Mouse (Mus musculus) C2C12 (cell line): ENCODE measurements around the gene Cep78. TPM values are rescaled to one million over a fixed set of nuclear protein-coding genes. Genes with fewer than 3 reads are reported as not detected.
A peak's percentile ranks its signal among the peaks of the same experiment; 100 is the strongest.

ENCODE experiments used
- H3K27me3 ChIP-seq: one replicate; pipeline ENCODE4 v1.6.1; 2011; ENCODE audit not compliant: control insufficient read depth, insufficient read depth, insufficient read length
- H3K36me3 ChIP-seq: one replicate; pipeline ENCODE4 v1.6.1; 2011; ENCODE audit not compliant: control insufficient read depth, insufficient read depth
- H3K4me3 ChIP-seq: one replicate; pipeline ENCODE4 v1.5.1; 2011; ENCODE audit warnings: mild to moderate bottlenecking, control low read depth; ENCODE audit not compliant: poor library complexity, insufficient read depth, severe bottlenecking
- H3K79me2 ChIP-seq: one replicate; pipeline ENCODE4 v1.6.1; 2011; ENCODE audit not compliant: control insufficient read depth, insufficient read depth
- H3K79me3 ChIP-seq: one replicate; pipeline ENCODE4 v1.6.1; 2011; ENCODE audit warnings: low read depth, control low read depth
- H3ac ChIP-seq: one replicate; pipeline ENCODE3; 2011; ENCODE audit warnings: low read depth; ENCODE audit not compliant: control insufficient read depth, insufficient read length
- CEBPB ChIP-seq: IDR thresholded peaks from one replicate; pipeline ENCODE4 v1.6.1; 2011; ENCODE audit warnings: low read depth, mild to moderate bottlenecking, control low read depth, moderate library complexity
- CTCF ChIP-seq: IDR thresholded peaks from one replicate; pipeline ENCODE4 v1.5.1; 2011; ENCODE audit not compliant: control insufficient read depth, insufficient read depth, insufficient read length
- FOSL1 ChIP-seq: IDR thresholded peaks from one replicate; pipeline ENCODE4 v1.8.0; 2011; ENCODE audit warnings: mild to moderate bottlenecking, low read length; ENCODE audit not compliant: poor library complexity, insufficient read depth, severe bottlenecking
- MAX ChIP-seq: IDR thresholded peaks from one replicate; pipeline ENCODE4 v1.6.1; 2011; ENCODE audit warnings: mild to moderate bottlenecking, control low read depth
- MYOD1 ChIP-seq: IDR thresholded peaks from one replicate; pipeline ENCODE4 v1.6.1; 2011; ENCODE audit warnings: low read depth; ENCODE audit not compliant: control insufficient read depth, insufficient read length
- MYOG ChIP-seq: IDR thresholded peaks from one replicate; pipeline ENCODE4 v1.6.1; 2011; ENCODE audit not compliant: control insufficient read depth, insufficient read length; ENCODE audit errors: extremely low read depth
- USF1 ChIP-seq: IDR thresholded peaks from one replicate; pipeline ENCODE4 v1.6.1; 2011; ENCODE audit warnings: low read depth, mild to moderate bottlenecking, control low read depth, moderate library complexity
- polyA plus RNA-seq: library from polyadenylated mRNA; unstranded; fragments of >200 nt; fragmentation: generic; extraction: Trizol; gene quantifications from one replicate; pipeline ENCODE4 v1.2.1, GENCODE M21; 2012; ENCODE audit warnings: missing spikeins

Cep78 gene
- polyA plus RNA-seq, 1 experiment: 7.5 TPM

- no peaks in the 10 kb centered on the region for H3K27me3 ChIP-seq
- H3K4me3 ChIP-seq: no peak overlapping the region
- no peak overlapping the region for H3ac ChIP-seq
- no peaks in the 10 kb centered on the region for H3K79me2 ChIP-seq
- no peak for TF ChIP-seq USF1
- TF ChIP-seq CTCF: no peak
- no peak for TF ChIP-seq MYOD1
- no peak for TF ChIP-seq MYOG
- TF ChIP-seq CEBPB: no peak
- TF ChIP-seq FOSL1: no peak
- TF ChIP-seq MAX: no peak
- no peaks in the 10 kb centered on the region for H3K79me3 ChIP-seq
- no peaks in the 10 kb centered on the region for H3K36me3 ChIP-seq
Measured at GRCm38 (mm10) chr19:15946663-15947062, 38.1 kb downstream of the Cep78 start.

- Histone ChIP-seq H3K4me3 (no peak overlapping the region), H3K79me2 (no peaks in the 10 kb centered on the region), H3K36me3 (no peaks in the 10 kb centered on the region), H3K79me3 (no peaks in the 10 kb centered on the region), H3ac (no peak overlapping the region), H3K27me3 (no peaks in the 10 kb centered on the region)
- no peak for TF ChIP-seq CEBPB
- no peak for TF ChIP-seq MYOD1
- TF ChIP-seq CTCF: no peak
- no peak for TF ChIP-seq USF1
- no peak for TF ChIP-seq FOSL1
- TF ChIP-seq MAX: no peak
- no peak for TF ChIP-seq MYOG
Measured at GRCm38 (mm10) chr19:15943117-15943423, 41.7 kb downstream of the Cep78 start.

- Histone ChIP-seq H3K36me3 (no peaks in the 10 kb centered on the region), H3K79me3 (no peaks in the 10 kb centered on the region), H3K4me3 (no peak overlapping the region), H3ac (no peak overlapping the region), H3K27me3 (no peaks in the 10 kb centered on the region), H3K79me2 (no peaks in the 10 kb centered on the region)
- no peak for TF ChIP-seq CTCF
- TF ChIP-seq MYOG: no peak
- no peak for TF ChIP-seq MYOD1
- no peak for TF ChIP-seq FOSL1
- no peak for TF ChIP-seq MAX
- TF ChIP-seq CEBPB: no peak
- TF ChIP-seq USF1: no peak
Measured at GRCm38 (mm10) chr19:15942421-15943116, 42.2 kb downstream of the Cep78 start.

DNA sequence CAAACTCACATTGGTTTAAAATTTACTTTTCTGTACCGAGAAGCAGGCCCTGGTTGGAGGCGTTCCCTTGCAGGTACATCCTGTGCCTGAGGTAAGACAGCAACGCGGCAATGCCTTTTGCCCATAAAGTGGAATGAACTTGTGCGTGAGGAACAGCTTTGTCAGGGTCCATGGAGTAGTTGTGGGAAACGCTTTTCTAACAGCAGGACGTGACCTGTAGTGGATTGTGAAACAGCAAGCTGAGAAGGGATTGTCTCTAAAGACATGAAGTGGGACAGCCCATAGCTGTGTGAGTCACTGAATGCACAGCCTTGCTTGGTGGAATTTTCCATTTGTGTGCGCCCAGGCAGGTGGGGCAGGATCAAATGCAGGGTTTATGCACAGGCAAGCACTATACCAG, 43.4 kb downstream of the Cep78 start:
- H3K36me3 ChIP-seq: no peaks in the 10 kb centered on the region
- H3K27me3 ChIP-seq: no peaks in the 10 kb centered on the region
- H3K4me3 ChIP-seq: no peak overlapping the region
- no peaks in the 10 kb centered on the region for H3K79me3 ChIP-seq
- TF ChIP-seq CEBPB: peak; percentile 76
- TF ChIP-seq MYOD1: no peak
- H3K79me2 ChIP-seq: no peaks in the 10 kb centered on the region
- H3ac ChIP-seq: no peak overlapping the region

- TF ChIP-seq USF1: no peak
- no peak for TF ChIP-seq MYOD1
- TF ChIP-seq MAX: no peak
- TF ChIP-seq MYOG: no peak
- Histone ChIP-seq H3K27me3 (no peaks in the 10 kb centered on the region), H3K4me3 (no peak overlapping the region), H3ac (no peak overlapping the region), H3K36me3 (peaks cover 5% of the 10 kb centered on the region), H3K79me2 (peaks cover 41% of the 10 kb centered on the region), H3K79me3 (peaks cover 28% of the 10 kb centered on the region)
Measured at GRCm38 (mm10) chr19:15925719-15926045, 59.1 kb downstream of the Cep78 start.

GRCm38 (mm10) chr19:15924866-15925718, 59.7 kb downstream of the Cep78 start:
- Histone ChIP-seq H3K79me2 (peaks cover 46% of the 10 kb centered on the region), H3K27me3 (no peaks in the 10 kb centered on the region), H3K4me3 (peak overlapping the region; percentile 72), H3K36me3 (peaks cover 10% of the 10 kb centered on the region), H3K79me3 (peaks cover 29% of the 10 kb centered on the region), H3ac (peak overlapping the region; percentile 95)
- TF ChIP-seq CTCF: no peak
- TF ChIP-seq CEBPB: peak; percentile 57
- peak; percentile 95 for TF ChIP-seq MAX
- no peak for TF ChIP-seq MYOG
